Mouse (Mus musculus) liver, adult 2 months (tissue): ENCODE measurements around the gene Vsir. TPM values are rescaled to one million over a fixed set of nuclear protein-coding genes. Genes with fewer than 3 reads are reported as not detected.
A peak's percentile ranks its signal among the peaks of the same experiment; 100 is the strongest.

Source experiments
- DNase-seq: peaks from one replicate; pipeline ENCODE4 v3.0.0-alpha.2; 2011; ENCODE audit warnings: low read depth, low spot score; ENCODE audit errors: extremely low read depth
- H3K27ac ChIP-seq: fragments of 200-500 bp; replicated peaks from 2 replicates; pipeline ENCODE4 v1.5.1; 2012; ENCODE audit warnings: low read depth, mild to moderate bottlenecking, control low read depth, inconsistent platforms, low read length; ENCODE audit not compliant: insufficient read depth
- H3K27me3 ChIP-seq: fragments of 200-500 bp; 2 replicates; pipeline ENCODE4 v1.6.1; 2012; ENCODE audit warnings: mild to moderate bottlenecking, moderate library complexity, low read length, inconsistent platforms; ENCODE audit not compliant: control insufficient read depth, insufficient read depth
- H3K36me3 ChIP-seq: fragments of 200-500 bp; 2 replicates; pipeline ENCODE4 v1.6.1; 2012; ENCODE audit warnings: low read length, inconsistent platforms; ENCODE audit not compliant: control insufficient read depth, insufficient read depth
- H3K4me1 ChIP-seq: fragments of 200-500 bp; 2 replicates; pipeline ENCODE4 v1.6.1; 2011; ENCODE audit warnings: low read length; ENCODE audit not compliant: control insufficient read depth, insufficient read depth
- H3K4me3 ChIP-seq: fragments of 200-500 bp; 2 replicates; pipeline ENCODE4 v1.5.1; 2011; ENCODE audit warnings: low read depth, mild to moderate bottlenecking, control low read depth, low read length, moderate library complexity; ENCODE audit not compliant: insufficient read depth
- H3K79me2 ChIP-seq: fragments of 200-500 bp; 2 replicates; pipeline ENCODE4 v1.6.1; 2012; ENCODE audit warnings: inconsistent platforms, mild to moderate bottlenecking, low read length, moderate library complexity; ENCODE audit not compliant: control insufficient read depth, insufficient read depth
- H3K9ac ChIP-seq: fragments of 200-500 bp; 2 replicates; pipeline ENCODE4 v1.6.1; 2012; ENCODE audit warnings: low read depth, mild to moderate bottlenecking, control low read depth, inconsistent platforms, low read length
- CTCF ChIP-seq: fragments of 200-500 bp; IDR thresholded peaks from 2 replicates; pipeline ENCODE4 v1.5.1; 2011; ENCODE audit warnings: low read depth, low read length, control low read depth
- POLR2A ChIP-seq: fragments of 200-500 bp; IDR thresholded peaks from 2 replicates; pipeline ENCODE4 v1.6.1; 2011; ENCODE audit warnings: low read length, control low read depth; ENCODE audit not compliant: insufficient read depth; ENCODE audit errors: extremely low read depth
- WGBS: fragments of 180-500 bp; shearing (Covaris S2); methylation state at CpG from one replicate; pipeline ENCODE4 v1.1.7; 2018; 5-methylcytosine and 5-hydroxymethylcytosine counted together
- polyA plus RNA-seq: library from polyadenylated mRNA; depleted of rRNA; stranded (reverse); fragments of >200 nt; gene quantifications from 2 replicates; pipeline ENCODE4 v1.2.3, GENCODE M21; 2012
- total RNA-seq: library from RNA; depleted of rRNA; stranded (reverse); fragments of >200 nt; gene quantifications from 2 replicates; pipeline ENCODE4 v1.2.3, GENCODE M21; 2014

Vsir gene
- total and polyA plus RNA-seq, 2 experiments, result 5.3 to 8.1 TPM

DNA sequence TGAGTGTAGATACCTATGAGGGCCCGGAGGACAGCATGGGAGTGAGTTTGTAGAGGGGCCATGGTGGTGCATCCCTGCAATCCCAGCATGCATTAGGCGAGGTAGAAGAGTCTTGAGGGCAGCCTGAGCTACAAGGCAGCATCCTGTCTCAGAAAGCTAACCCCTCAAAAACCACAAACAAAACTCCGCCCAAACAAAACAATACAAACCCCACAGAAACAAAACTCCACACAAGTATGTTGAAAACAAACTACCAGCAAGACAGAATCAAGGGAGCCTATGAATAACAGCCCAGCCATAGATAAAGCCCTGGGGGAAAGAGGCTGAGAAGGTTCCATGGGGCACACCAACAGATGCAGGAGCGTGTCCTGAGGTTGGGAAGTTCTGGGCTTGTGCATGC is 595 bp upstream of the Vsir start:
- H3K9ac ChIP-seq, result no peak overlapping the region
- H3K4me3 ChIP-seq, result no peak overlapping the region
- no peaks in the 10 kb centered on the region for H3K27me3 ChIP-seq
- H3K27ac ChIP-seq, result no peak overlapping the region
- no peak for DNase-seq
- 87% methylated on average over 4 of the region's 4 CpGs for WGBS
- peaks cover under 1% of the 10 kb centered on the region for H3K4me1 ChIP-seq
- H3K36me3 ChIP-seq, result no peaks in the 10 kb centered on the region
- H3K79me2 ChIP-seq, result no peaks in the 10 kb centered on the region
- TF ChIP-seq CTCF, result no peak

DNA sequence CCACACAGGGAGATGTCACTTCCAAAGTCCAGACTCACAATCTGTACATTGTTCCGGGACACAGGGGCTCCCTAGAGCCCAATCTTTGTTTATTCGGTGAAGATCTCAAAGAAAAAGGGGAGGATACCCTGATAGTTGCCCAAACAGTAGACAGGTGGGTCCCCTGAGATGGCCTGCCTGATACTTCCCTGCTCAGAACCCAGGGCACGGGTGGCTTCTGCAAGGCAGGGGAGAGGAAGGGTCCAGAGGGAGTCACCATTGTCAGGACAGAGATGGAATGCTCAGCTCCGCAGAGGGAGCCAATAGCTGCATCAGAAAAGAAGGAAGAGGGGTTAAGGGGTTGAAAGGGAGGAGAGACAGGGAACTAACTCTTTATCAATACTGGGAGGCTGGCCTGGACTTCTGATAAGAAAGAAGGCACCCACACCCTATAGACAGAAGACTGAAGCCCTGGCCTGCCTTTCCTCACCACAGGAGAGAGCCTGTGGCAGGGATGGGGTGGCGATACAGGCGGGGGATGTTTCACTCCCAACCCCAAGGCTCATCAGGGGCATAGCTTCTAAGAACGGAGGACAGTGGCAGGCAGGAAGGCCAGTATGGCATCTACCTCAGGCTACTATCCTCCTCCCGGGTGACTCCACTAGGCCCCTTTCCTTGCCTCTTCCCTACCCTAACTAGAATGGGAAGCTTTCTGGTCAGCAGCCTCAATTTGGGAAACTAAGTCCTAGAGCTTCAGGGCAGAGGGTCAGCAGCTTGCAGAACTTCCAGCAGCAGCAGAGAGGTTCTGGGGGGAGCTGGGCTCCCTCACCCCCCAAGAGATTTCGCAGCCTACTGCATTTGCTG is 1.3 kb downstream of the Vsir start:
- TF ChIP-seq POLR2A (no peak), CTCF (no peak)
- 66% methylated on average over 9 of the region's 9 CpGs for WGBS
- Histone ChIP-seq H3K27ac (peak overlapping the region; percentile 45), H3K9ac (peak overlapping the region; percentile 78), H3K4me1 (peaks cover 6% of the 10 kb centered on the region), H3K4me3 (peak overlapping the region; percentile 66), H3K79me2 (no peaks in the 10 kb centered on the region), H3K27me3 (no peaks in the 10 kb centered on the region), H3K36me3 (no peaks in the 10 kb centered on the region)
- DNase-seq, result no peak

DNA sequence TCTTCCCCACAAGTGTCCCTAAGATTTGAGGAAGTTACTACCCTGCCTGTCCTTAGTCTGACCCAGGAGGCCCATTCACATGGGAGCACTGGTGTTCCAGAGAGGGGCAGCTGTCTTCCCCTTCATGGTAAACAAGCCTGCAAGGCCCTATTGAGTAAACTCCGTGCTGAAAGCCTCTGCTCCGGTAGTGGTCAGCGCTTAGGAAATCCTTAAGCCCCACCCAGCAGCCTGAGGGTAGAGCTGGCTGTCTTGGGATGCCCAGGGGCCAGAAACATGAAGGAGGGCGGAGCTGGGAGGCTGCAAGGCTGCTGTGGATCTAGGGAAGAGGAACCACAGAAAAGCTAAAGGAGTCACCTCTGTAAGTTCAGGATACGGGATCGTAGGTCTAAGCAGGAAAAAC is 2.4 kb downstream of the Vsir start:
- peak overlapping the region; percentile 22; the same call in 1 of the 2 replicates for H3K9ac ChIP-seq
- DNase-seq, result peak; percentile 18
- no peaks in the 10 kb centered on the region for H3K36me3 ChIP-seq
- no peak overlapping the region; the same call in 1 of the 2 replicates for H3K27ac ChIP-seq
- H3K4me1 ChIP-seq, result peaks cover 6% of the 10 kb centered on the region
- TF ChIP-seq CTCF (no peak), POLR2A (no peak)
- H3K79me2 ChIP-seq, result no peaks in the 10 kb centered on the region
- H3K27me3 ChIP-seq, result no peaks in the 10 kb centered on the region
- H3K4me3 ChIP-seq, result no peak overlapping the region; the same call in none of the 2 replicates
- 62% methylated on average over 6 of the region's 6 CpGs for WGBS

DNA sequence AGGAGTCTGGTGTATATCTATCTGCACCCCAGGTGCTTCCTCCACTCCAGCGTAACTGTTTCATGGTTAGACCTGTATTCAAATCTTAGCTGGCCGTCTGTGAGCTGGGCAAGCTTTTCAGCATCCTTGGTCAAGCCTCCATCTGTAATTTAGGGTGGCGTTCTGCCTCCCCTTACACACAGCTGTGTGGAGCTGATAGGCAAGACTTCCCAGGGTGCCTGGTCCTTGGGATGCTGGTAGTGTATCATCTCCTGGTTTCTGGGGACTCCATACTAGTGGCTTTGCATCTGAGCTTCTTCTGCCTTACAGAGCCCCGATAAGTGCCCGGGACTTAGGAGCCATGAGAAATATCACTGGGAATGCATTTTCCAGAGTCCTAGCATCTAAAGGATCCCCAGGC is 3.0 kb downstream of the Vsir start:
- H3K36me3 ChIP-seq, result no peaks in the 10 kb centered on the region
- 91% methylated on average over 5 of the region's 5 CpGs for WGBS
- TF ChIP-seq CTCF (no peak), POLR2A (no peak)
- no peak overlapping the region for H3K9ac ChIP-seq
- H3K4me1 ChIP-seq, result peaks cover 6% of the 10 kb centered on the region
- H3K27me3 ChIP-seq, result no peaks in the 10 kb centered on the region
- no peak for DNase-seq
- no peaks in the 10 kb centered on the region for H3K79me2 ChIP-seq
- no peak overlapping the region for H3K27ac ChIP-seq
- H3K4me3 ChIP-seq, result no peak overlapping the region

DNA sequence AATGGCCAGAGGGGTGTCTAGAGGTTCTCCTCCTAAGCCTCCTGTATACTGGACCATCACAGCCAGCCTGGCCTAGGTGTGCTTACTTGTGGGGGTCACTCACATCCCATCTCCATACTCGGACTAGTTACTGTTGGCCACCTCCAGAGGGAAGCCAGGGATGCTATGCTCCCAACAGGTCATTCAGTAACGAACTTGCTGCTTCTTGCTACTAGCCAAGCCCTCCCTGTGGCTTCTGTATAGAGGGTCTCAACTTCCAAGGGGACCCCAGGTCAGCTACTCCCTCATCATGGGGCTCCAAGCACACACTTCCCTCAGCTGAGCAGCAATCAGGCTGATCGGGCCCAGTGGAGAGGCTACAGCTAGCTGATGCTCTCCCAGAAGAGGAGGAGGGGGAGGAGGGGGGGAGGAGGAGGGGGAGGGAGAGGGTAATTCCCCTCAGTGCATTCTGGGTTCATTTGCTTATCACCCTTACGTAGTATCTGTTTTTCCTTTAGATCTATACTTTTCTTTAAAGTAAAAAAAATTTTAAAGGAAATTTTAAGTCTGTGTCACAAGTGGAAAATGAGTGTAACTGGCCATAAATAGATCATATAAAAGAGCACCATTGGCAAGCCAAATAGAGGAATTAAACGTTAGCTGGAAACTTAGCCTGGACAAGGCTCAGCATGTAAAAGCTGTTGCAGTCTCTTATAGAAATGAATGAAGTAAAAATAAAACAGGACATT is 3.6 kb downstream of the Vsir start:
- Histone ChIP-seq H3K4me3 (peak overlapping the region; percentile 46; the same call in 1 of the 2 replicates), H3K79me2 (no peaks in the 10 kb centered on the region), H3K27me3 (no peaks in the 10 kb centered on the region), H3K4me1 (peaks cover 6% of the 10 kb centered on the region), H3K9ac (no peak overlapping the region), H3K27ac (no peak overlapping the region), H3K36me3 (no peaks in the 10 kb centered on the region)
- no peak for DNase-seq
- no peak for TF ChIP-seq POLR2A
- 64% methylated on average over 5 of the region's 5 CpGs for WGBS

DNA sequence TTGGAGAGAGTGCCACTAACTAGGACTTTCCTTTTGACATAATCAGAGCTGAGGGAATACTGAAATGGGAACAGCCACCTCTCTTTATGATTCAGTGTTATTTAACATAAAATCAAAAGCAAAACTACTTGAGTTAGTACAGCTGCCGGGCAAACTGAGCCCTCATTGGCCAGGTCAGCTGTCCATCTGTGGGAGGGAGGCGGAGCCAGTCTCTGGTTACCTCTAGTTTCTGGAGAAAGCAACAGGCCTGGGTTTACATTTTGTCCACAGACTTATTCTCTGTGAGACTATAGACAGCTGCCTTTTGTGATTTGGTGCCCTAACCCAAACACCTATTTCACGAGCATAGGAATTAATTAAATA is 4.1 kb downstream of the Vsir start:
- Histone ChIP-seq H3K4me1 (peaks cover 6% of the 10 kb centered on the region), H3K4me3 (peak overlapping the region; percentile 46; the same call in 1 of the 2 replicates)
- DNase-seq, result peak; percentile 81

More for the DNA sequence above, 4.1 kb downstream of the Vsir start:
- peak overlapping the region; percentile 22 for H3K27ac ChIP-seq
- no peaks in the 10 kb centered on the region for H3K79me2 ChIP-seq
- TF ChIP-seq CTCF, result no peak
- TF ChIP-seq POLR2A, result no peak
- H3K9ac ChIP-seq, result peak overlapping the region; percentile 2; the same call in 1 of the 2 replicates
- 10% methylated on average over 3 of the region's 3 CpGs for WGBS
- no peaks in the 10 kb centered on the region for H3K36me3 ChIP-seq
- H3K27me3 ChIP-seq, result no peaks in the 10 kb centered on the region
